Mouse (Mus musculus): ENCODE data around the gene Spg11.
A peak's percentile ranks its signal among the peaks of the same experiment; 100 is the strongest.

DNA sequence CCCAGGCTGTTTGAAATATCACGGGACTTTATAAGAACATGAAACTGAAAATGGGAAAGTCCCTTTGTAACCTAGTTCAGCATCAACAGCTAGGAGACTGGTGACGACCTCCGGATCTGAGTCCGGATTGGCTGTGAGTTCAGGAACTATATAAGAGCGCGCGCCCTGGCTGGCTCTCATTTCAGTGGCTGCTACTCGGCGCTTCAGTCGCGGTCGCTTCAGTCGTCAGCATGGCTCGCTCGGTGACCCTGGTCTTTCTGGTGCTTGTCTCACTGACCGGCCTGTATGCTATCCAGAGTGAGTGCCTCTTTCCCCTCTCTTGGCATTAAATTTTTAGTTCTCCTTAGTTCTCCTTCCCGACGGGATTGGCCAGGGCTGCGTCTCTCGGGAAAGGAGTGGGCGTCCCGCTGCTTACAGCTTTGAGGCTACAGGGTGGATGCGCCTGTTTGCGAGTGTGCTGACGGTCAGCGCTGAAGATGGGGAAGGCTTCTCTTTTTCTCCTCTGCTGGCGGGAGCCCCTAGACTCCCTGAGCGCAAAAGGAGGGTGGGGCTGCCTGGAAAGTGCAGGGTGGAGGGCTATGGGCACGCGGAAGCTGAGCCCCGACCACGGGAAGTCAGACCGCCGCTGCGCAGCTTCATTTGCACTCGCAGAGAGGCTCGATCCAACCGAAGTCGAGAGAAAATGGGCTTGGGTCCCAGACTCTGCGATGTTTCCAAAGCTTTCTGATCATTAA lies 29.5 kb upstream of the Spg11 start, which contains the start of gene B2m:
- TF ChIP-seq CTCF (IDR thresholded peaks at IDR 0.05; ENCODE audit: borderline replicate concordance, extremely low read depth, insufficient read depth, insufficient read length) (no peak), POLR2A (IDR thresholded peaks at IDR 0.05; ENCODE audit: borderline replicate concordance, extremely low read depth, insufficient read depth, insufficient read length, poor library complexity, severe bottlenecking) (peak; percentile 65; the same call in 1 of the 2 replicates)
